Comparison of ENCODE assay signal across 17 mouse cellular contexts in the genomic region with DNA sequence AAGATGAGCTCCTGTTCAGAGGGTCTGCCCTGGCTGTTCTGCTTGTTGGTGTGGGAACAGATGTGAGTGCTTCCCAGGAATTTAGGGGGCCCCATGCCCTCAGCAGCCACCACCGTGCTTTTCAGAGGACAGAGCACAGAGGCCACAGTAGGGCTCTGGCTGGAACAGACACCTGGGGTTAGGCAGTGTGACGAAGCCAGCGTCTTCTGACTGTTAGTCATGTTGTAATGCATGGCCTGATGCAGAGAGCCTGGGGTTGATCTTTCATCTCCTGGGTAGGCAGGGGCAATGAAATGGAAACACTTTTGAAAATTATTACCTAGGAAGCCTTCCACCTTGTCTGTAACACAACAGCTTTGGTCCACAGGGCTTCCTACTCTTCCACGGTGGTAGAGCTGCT. TPM values are rescaled to one million over a fixed set of nuclear protein-coding genes. Genes with fewer than 3 reads are reported as not detected.
DNase-seq lines count a peak whose midpoint lies in the region; ATAC-seq and TF ChIP-seq lines count a peak whose summit lies in the region.
"Had no signal": no experiment of that assay in that cellular context is flagged by ENCODE, and none has a peak within 500 bp of the region (broad histone marks: within the 10 kb centered on the region; RNA-seq: fewer than 3 reads in every experiment).

No protein-coding gene starts in this region.

- no peak for ATAC-seq in megakaryocyte, adult 5-6 weeks (ENCODE audit: poor library complexity, severe bottlenecking)
- ATAC-seq: forebrain, embryonic 13.5 days had no signal

- no peak overlapping the region for H3K4me3 ChIP-seq in bone marrow, adult 2 months (replicated peaks; ENCODE audit: control insufficient read depth, low read depth, low read length)
- H3K4me3 ChIP-seq: embryonic facial prominence, embryonic 10.5 days; forebrain, embryonic 13.5 days; heart, embryonic 13.5 days; limb, embryonic 12.5 days; megakaryocyte, embryonic 14.5 days had no signal

- DNase-seq in B cell, adult 2 months: peak; percentile 67 to 76
- peak; percentile 47 for DNase-seq in kidney, postnatal 10 days
- DNase-seq in thymus, postnatal 10 days (ENCODE audit: low spot score in 2 of 2): peak; percentile 36 to 43
- DNase-seq in layer of hippocampus, adult 18-20 months (ENCODE audit: low spot score in 2 of 2): no peak
- DNase-seq in layer of hippocampus, postnatal 25 days (ENCODE audit: extremely low spot score in 1 of 2, low spot score in 1 of 2): no peak
- DNase-seq: adrenal gland, postnatal 10 days; cerebellum, adult 11-12 months; gastrocnemius, postnatal 25 days; heart, postnatal 36 days had no signal

- WGBS in bone marrow, adult 2 months: 69% methylated on average over 4 of the region's 4 CpGs

- no peak for TF ChIP-seq POLR2A in bone marrow, adult 2 months (IDR thresholded peaks at IDR 0.05; ENCODE audit: borderline replicate concordance, control insufficient read depth, low read depth, low read length)

- peaks cover 16% of the 10 kb centered on the region for H3K4me1 ChIP-seq in bone marrow, adult 2 months (ENCODE audit: control insufficient read depth, insufficient read depth, low read length)
- H3K4me1 ChIP-seq: forebrain, embryonic 13.5 days had no signal

- peak overlapping the region; percentile 54 for H3K27ac ChIP-seq in bone marrow, adult 2 months (ENCODE audit: control insufficient read depth, insufficient read depth, low read depth, low read length, poor library complexity)
- H3K27ac ChIP-seq: embryonic facial prominence, embryonic 10.5 days; forebrain, embryonic 13.5 days; heart, embryonic 13.5 days; limb, embryonic 12.5 days; liver, embryonic 14.5 days had no signal

- no peak for TF ChIP-seq CTCF in bone marrow, adult 2 months (IDR thresholded peaks at IDR 0.05; ENCODE audit: control insufficient read depth, insufficient read depth, low read length)

RNA-seq across cellular contexts. Expression of a gene that starts 25.4 kb away (rescaled TPM):
- 23.5 and 34.5 TPM in 2 replicates for polyA plus RNA-seq in bone marrow, adult 2 months (2011; ENCODE audit: insufficient read depth, insufficient read length, low replicate concordance, missing spikeins)
- total RNA-seq in layer of hippocampus, adult 18-20 months (2021): 1 to 10 TPM; 7.5 to 9.4 TPM
- total RNA-seq in layer of hippocampus, postnatal 25 days (2021): 10 to 100 TPM; 10.4 to 12.1 TPM
- total RNA-seq in megakaryocyte, adult 5-6 weeks (2015): 8.6 and 16.8 TPM in 2 replicates
- 29.5 and 33.1 TPM in 2 replicates for total RNA-seq in megakaryocyte, adult 5-6 weeks (2017)

Comparison
In these comparisons a context has a peak if more than half of its experiments do, and no peak if none do; other contexts are left out.
1. DNase-seq: peak in B cell, adult 2 months (2 of 2), kidney, postnatal 10 days (single experiment) and thymus, postnatal 10 days (2 of 2); none in layer of hippocampus, adult 18-20 months (0 of 2) and layer of hippocampus, postnatal 25 days (0 of 2).